Mouse (Mus musculus) splenic B cell, adult 2 months (primary cell): ENCODE results near the gene Eya3.
"Not testable (repeated sequence)": the region's sequence is repeated elsewhere in the genome, so short reads cannot be mapped to it uniquely, and the experiment has no call there.

Experiments
- DNase-seq: peaks from one replicate; pipeline ENCODE4 v3.0.0-alpha.2; 2011; ENCODE audit warnings: low read depth, low spot score
- H3K27me3 ChIP-seq: 2 replicates; pipeline ENCODE4 v1.6.1; 2012; ENCODE audit warnings: mild to moderate bottlenecking, low read length, moderate library complexity, mixed read lengths; ENCODE audit not compliant: control insufficient read depth, poor library complexity, insufficient read depth, severe bottlenecking
- H3K36me3 ChIP-seq: 2 replicates; pipeline ENCODE4 v1.6.1; 2012; ENCODE audit warnings: mild to moderate bottlenecking, low read length, moderate library complexity, mixed read lengths; ENCODE audit not compliant: control insufficient read depth, poor library complexity, insufficient read depth, severe bottlenecking

Gene Eya3

GRCm38 (mm10) chr4:132638461-132639190 lies at the start of gene Eya3:
Gene Eya3, plus strand, starts transcription at chr4:132638987.
- peaks cover 3% of the 10 kb centered on the region; the same call in 1 of the 2 replicates for H3K36me3 ChIP-seq
- peak; percentile 96 for DNase-seq
- no peaks in the 10 kb centered on the region for H3K27me3 ChIP-seq

GRCm38 (mm10) chr4:132590642-132591041 lies 48.1 kb upstream of the Eya3 start:
- Histone ChIP-seq H3K36me3 (no peaks in the 10 kb centered on the region), H3K27me3 (no peaks in the 10 kb centered on the region)
- DNase-seq = no peak

- Histone ChIP-seq H3K36me3 (no peaks in the 10 kb centered on the region), H3K27me3 (no peaks in the 10 kb centered on the region)
- peak; percentile 95 for DNase-seq
Measured at GRCm38 (mm10) chr4:132592958-132593357, 45.8 kb upstream of the Eya3 start.

GRCm38 (mm10) chr4:132594191-132594590 lies 44.6 kb upstream of the Eya3 start:
- Histone ChIP-seq H3K27me3 (no peaks in the 10 kb centered on the region), H3K36me3 (no peaks in the 10 kb centered on the region)
- DNase-seq = no peak

- Histone ChIP-seq H3K36me3 (no peaks in the 10 kb centered on the region), H3K27me3 (no peaks in the 10 kb centered on the region)
- DNase-seq = no peak
Measured at GRCm38 (mm10) chr4:132598861-132599260, 39.9 kb upstream of the Eya3 start.

- Histone ChIP-seq H3K36me3 (no peaks in the 10 kb centered on the region), H3K27me3 (no peaks in the 10 kb centered on the region)
- DNase-seq = no peak
Measured at GRCm38 (mm10) chr4:132599764-132600163, 39.0 kb upstream of the Eya3 start.

- no peak for DNase-seq
- Histone ChIP-seq H3K27me3 (no peaks in the 10 kb centered on the region), H3K36me3 (no peaks in the 10 kb centered on the region)
Measured at GRCm38 (mm10) chr4:132600465-132600864, 38.3 kb upstream of the Eya3 start.

- not testable (repeated sequence) for H3K36me3 ChIP-seq, H3K27me3 ChIP-seq, DNase-seq
Measured at GRCm38 (mm10) chr4:132601242-132601641, 37.5 kb upstream of the Eya3 start.

GRCm38 (mm10) chr4:132603468-132603867 lies 35.3 kb upstream of the Eya3 start:
- Histone ChIP-seq H3K27me3 (no peaks in the 10 kb centered on the region), H3K36me3 (no peaks in the 10 kb centered on the region)
- no peak for DNase-seq

GRCm38 (mm10) chr4:132605816-132606215 lies 33.0 kb upstream of the Eya3 start:
- peak; percentile 66 for DNase-seq
- Histone ChIP-seq H3K27me3 (no peaks in the 10 kb centered on the region), H3K36me3 (no peaks in the 10 kb centered on the region)

GRCm38 (mm10) chr4:132608147-132608546 lies 30.6 kb upstream of the Eya3 start:
- Histone ChIP-seq H3K27me3 (no peaks in the 10 kb centered on the region), H3K36me3 (no peaks in the 10 kb centered on the region)
- DNase-seq = no peak

- DNase-seq = no peak
- H3K36me3 ChIP-seq = no peaks in the 10 kb centered on the region
- no peaks in the 10 kb centered on the region for H3K27me3 ChIP-seq
Measured at GRCm38 (mm10) chr4:132610301-132610984, 28.3 kb upstream of the Eya3 start.

- no peaks in the 10 kb centered on the region for H3K27me3 ChIP-seq
- no peak for DNase-seq
- H3K36me3 ChIP-seq = no peaks in the 10 kb centered on the region
Measured at GRCm38 (mm10) chr4:132611320-132611719, 27.5 kb upstream of the Eya3 start.

- H3K27me3 ChIP-seq = no peaks in the 10 kb centered on the region
- no peak for DNase-seq
Measured at GRCm38 (mm10) chr4:132617873-132618272, 20.9 kb upstream of the Eya3 start.

GRCm38 (mm10) chr4:132618850-132619375 lies 19.9 kb upstream of the Eya3 start:
- no peaks in the 10 kb centered on the region for H3K36me3 ChIP-seq
- no peaks in the 10 kb centered on the region for H3K27me3 ChIP-seq
- DNase-seq = no peak

More at GRCm38 (mm10) chr4:132617873-132618272, 20.9 kb upstream of the Eya3 start:
- H3K36me3 ChIP-seq = no peaks in the 10 kb centered on the region
